Mouse (Mus musculus) forebrain, embryonic 10.5 days (tissue): ENCODE data around the gene Dedd2. TPM values are rescaled to one million over a fixed set of nuclear protein-coding genes. Genes with fewer than 3 reads are reported as not detected.

Experiments
- DNase-seq: peaks from one replicate; pipeline ENCODE4 v3.0.0-alpha.2; 2017; ENCODE audit warnings: low spot score; ENCODE audit errors: extremely low spot score
- H3K27ac ChIP-seq: fragments of 300-500 bp; sonication (generic); 2 replicates; pipeline ENCODE4 v1.5.1; 2016; ENCODE audit warnings: mild to moderate bottlenecking
- H3K27me3 ChIP-seq: fragments of 300-500 bp; sonication (generic); 2 replicates; pipeline ENCODE4 v1.6.1; 2016; ENCODE audit warnings: mild to moderate bottlenecking; ENCODE audit not compliant: poor library complexity, severe bottlenecking
- H3K36me3 ChIP-seq: fragments of 300-500 bp; sonication (generic); replicated peaks from 2 replicates; pipeline ENCODE4 v1.6.1; 2016; ENCODE audit warnings: mild to moderate bottlenecking, moderate library complexity
- H3K4me1 ChIP-seq: fragments of 300-500 bp; sonication (generic); 2 replicates; pipeline ENCODE4 v1.6.1; 2016
- H3K4me3 ChIP-seq: fragments of 300-500 bp; sonication (generic); 2 replicates; pipeline ENCODE4 v1.5.1; 2016; ENCODE audit warnings: mild to moderate bottlenecking, moderate library complexity
- H3K9me3 ChIP-seq: fragments of 300-500 bp; sonication (generic); 2 replicates; pipeline ENCODE4 v1.6.1; 2016; ENCODE audit warnings: mild to moderate bottlenecking, moderate library complexity
- WGBS: fragments of 180-500 bp; shearing (Covaris S2); methylation state at CpG from one replicate; pipeline ENCODE4 v1.1.7; 2016; 5-methylcytosine and 5-hydroxymethylcytosine counted together
- polyA plus RNA-seq: library from polyadenylated mRNA; unstranded; fragments of >200 nt; fragmentation: Nextera tagmentation; extraction: Ambion mirVana; gene quantifications from 2 replicates; pipeline ENCODE4 v1.2.1, GENCODE M21; 2016

The Dedd2 gene
- polyA plus RNA-seq, 1 experiment from 2014 or later: 8.8 TPM

GRCm38 (mm10) chr7:25240631-25241030 lies 20.2 kb upstream of the Dedd2 start:
- DNase-seq: no peak
- Histone ChIP-seq H3K27ac (no peak overlapping the region), H3K4me3 (no peak overlapping the region), H3K9me3 (no peaks in the 10 kb centered on the region), H3K4me1 (peaks cover 50% of the 10 kb centered on the region), H3K27me3 (no peaks in the 10 kb centered on the region), H3K36me3 (peaks cover 53% of the 10 kb centered on the region)
- WGBS: 73% methylated on average over 7 of the region's 7 CpGs

- Histone ChIP-seq H3K27me3 (no peaks in the 10 kb centered on the region), H3K4me1 (peaks cover 47% of the 10 kb centered on the region), H3K9me3 (no peaks in the 10 kb centered on the region), H3K27ac (peak overlapping the region; percentile 96), H3K4me3 (peak overlapping the region; percentile 96), H3K36me3 (peaks cover 53% of the 10 kb centered on the region)
- 5% methylated on average over 30 of the region's 30 CpGs for WGBS
- DNase-seq: peak; percentile 79
Observed at GRCm38 (mm10) chr7:25238829-25239623, 18.6 kb upstream of the Dedd2 start.

- Histone ChIP-seq H3K4me3 (peak overlapping the region; percentile 96), H3K9me3 (no peaks in the 10 kb centered on the region), H3K27me3 (no peaks in the 10 kb centered on the region), H3K4me1 (peaks cover 47% of the 10 kb centered on the region), H3K27ac (peak overlapping the region; percentile 96), H3K36me3 (peaks cover 53% of the 10 kb centered on the region)
- DNase-seq: peak; percentile 94
- WGBS: 0% methylated on average over 23 of the region's 23 CpGs
Observed at GRCm38 (mm10) chr7:25238015-25238706, 17.7 kb upstream of the Dedd2 start.

GRCm38 (mm10) chr7:25237249-25238014 lies 17.0 kb upstream of the Dedd2 start, which contains the start of gene Gsk3a:
Gene Gsk3a (minus strand): TSS chr7:25237851.
- WGBS: under 1% methylated on average over 76 of the region's 76 CpGs
- peak within 1 kb of the TSS; percentile 96 for H3K4me3 ChIP-seq
- DNase-seq: peak; percentile 97
- H3K9me3 ChIP-seq: no peaks in the 10 kb centered on the region
- H3K27me3 ChIP-seq: no peaks in the 10 kb centered on the region
- H3K36me3 ChIP-seq: peaks cover 53% of the 10 kb centered on the region
- H3K27ac ChIP-seq: peak within 1 kb of the TSS; percentile 96
- peaks cover 47% of the 10 kb centered on the region for H3K4me1 ChIP-seq

- no peaks in the 10 kb centered on the region for H3K27me3 ChIP-seq
- H3K4me3 ChIP-seq: peak overlapping the region; percentile 96; the same call in 1 of the 2 replicates
- H3K36me3 ChIP-seq: peaks cover 55% of the 10 kb centered on the region
- H3K9me3 ChIP-seq: no peaks in the 10 kb centered on the region
- peaks cover 36% of the 10 kb centered on the region for H3K4me1 ChIP-seq
- H3K27ac ChIP-seq: no peak overlapping the region
- WGBS: 96% methylated on average over 5 of the region's 5 CpGs
- no peak for DNase-seq
Observed at GRCm38 (mm10) chr7:25235526-25235925, 15.1 kb upstream of the Dedd2 start.

GRCm38 (mm10) chr7:25233061-25233460 lies 12.6 kb upstream of the Dedd2 start:
- Histone ChIP-seq H3K27me3 (no peaks in the 10 kb centered on the region), H3K27ac (no peak overlapping the region), H3K36me3 (peaks cover 77% of the 10 kb centered on the region), H3K9me3 (no peaks in the 10 kb centered on the region), H3K4me3 (no peak overlapping the region), H3K4me1 (peaks cover 19% of the 10 kb centered on the region)
- DNase-seq: no peak
- WGBS: 91% methylated on average over 2 of the region's 2 CpGs

GRCm38 (mm10) chr7:25232101-25232648 lies 11.8 kb upstream of the Dedd2 start:
- Histone ChIP-seq H3K9me3 (no peaks in the 10 kb centered on the region), H3K27me3 (no peaks in the 10 kb centered on the region), H3K36me3 (peaks cover 86% of the 10 kb centered on the region), H3K27ac (no peak overlapping the region), H3K4me1 (peaks cover 19% of the 10 kb centered on the region), H3K4me3 (no peak overlapping the region)
- no peak for DNase-seq
- 72% methylated on average over 5 of the region's 5 CpGs for WGBS

GRCm38 (mm10) chr7:25230690-25231285 lies 10.4 kb upstream of the Dedd2 start:
- Histone ChIP-seq H3K4me1 (peaks cover 7% of the 10 kb centered on the region), H3K36me3 (peaks cover 99% of the 10 kb centered on the region), H3K27ac (no peak overlapping the region), H3K9me3 (no peaks in the 10 kb centered on the region), H3K4me3 (no peak overlapping the region), H3K27me3 (no peaks in the 10 kb centered on the region)
- no peak for DNase-seq
- WGBS: 87% methylated on average over 9 of the region's 9 CpGs

GRCm38 (mm10) chr7:25227523-25228300 lies 7.3 kb upstream of the Dedd2 start:
- H3K36me3 ChIP-seq: peaks cover 98% of the 10 kb centered on the region
- no peak overlapping the region for H3K27ac ChIP-seq
- DNase-seq: no peak
- H3K9me3 ChIP-seq: no peaks in the 10 kb centered on the region
- no peaks in the 10 kb centered on the region for H3K27me3 ChIP-seq
- no peak overlapping the region for H3K4me3 ChIP-seq
- 92% methylated on average over 1 of the region's 1 CpGs for WGBS
- H3K4me1 ChIP-seq: peaks cover 4% of the 10 kb centered on the region

GRCm38 (mm10) chr7:25222275-25222967 lies 2.0 kb upstream of the Dedd2 start:
- Histone ChIP-seq H3K27ac (peak overlapping the region; percentile 96), H3K4me1 (peaks cover 48% of the 10 kb centered on the region)

More at GRCm38 (mm10) chr7:25222275-25222967, 2.0 kb upstream of the Dedd2 start:
- no peaks in the 10 kb centered on the region for H3K9me3 ChIP-seq
- H3K27me3 ChIP-seq: no peaks in the 10 kb centered on the region
- 88% methylated on average over 10 of the region's 10 CpGs for WGBS
- H3K36me3 ChIP-seq: peaks cover 47% of the 10 kb centered on the region
- DNase-seq: no peak
- peak overlapping the region; percentile 71 for H3K4me3 ChIP-seq
